Mouse (Mus musculus) embryonic facial prominence, embryonic 13.5 days (tissue): ENCODE results near the gene Mon1a. TPM values are rescaled to one million over a fixed set of nuclear protein-coding genes. Genes with fewer than 3 reads are reported as not detected.

Source experiments
- ATAC-seq: fragments of 200-750 bp; cut with Nextera tagmentation; 2 replicates; pipeline ENCODE4 v1.8.0; 2017; ENCODE audit warnings: low read depth; ENCODE audit not compliant: insufficient number of reproducible peaks, insufficient read depth, low FRiP score, low TSS enrichment
- H3K27ac ChIP-seq: fragments of 300-500 bp; sonication (generic); 2 replicates; pipeline ENCODE4 v1.5.1; 2015; ENCODE audit warnings: moderate library complexity, mild to moderate bottlenecking, inconsistent platforms
- H3K27me3 ChIP-seq: fragments of 300-500 bp; sonication (generic); 2 replicates; pipeline ENCODE4 v1.6.1; 2015; ENCODE audit warnings: mild to moderate bottlenecking, inconsistent platforms
- H3K36me3 ChIP-seq: fragments of 300-500 bp; sonication (generic); 2 replicates; pipeline ENCODE4 v1.6.1; 2015; ENCODE audit warnings: mild to moderate bottlenecking, inconsistent platforms
- H3K4me1 ChIP-seq: fragments of 300-500 bp; sonication (generic); 2 replicates; pipeline ENCODE4 v1.6.1; 2015; ENCODE audit warnings: inconsistent platforms
- H3K4me2 ChIP-seq: fragments of 300-500 bp; sonication (generic); 2 replicates; pipeline ENCODE4 v1.6.1; 2015; ENCODE audit warnings: moderate library complexity, mild to moderate bottlenecking, inconsistent platforms
- H3K4me3 ChIP-seq: fragments of 300-500 bp; sonication (generic); 2 replicates; pipeline ENCODE4 v1.5.1; 2015; ENCODE audit warnings: mild to moderate bottlenecking, inconsistent platforms
- H3K9ac ChIP-seq: fragments of 300-500 bp; sonication (generic); 2 replicates; pipeline ENCODE4 v1.6.1; 2015; ENCODE audit warnings: mild to moderate bottlenecking, inconsistent platforms
- H3K9me3 ChIP-seq: fragments of 300-500 bp; sonication (generic); 2 replicates; pipeline ENCODE4 v1.6.1; 2016; ENCODE audit warnings: inconsistent platforms
- WGBS: fragments of 180-500 bp; shearing (Covaris S2); methylation state at CpG from one replicate; pipeline ENCODE4 v1.1.7; 2015; ENCODE audit warnings: mixed read lengths; 5-methylcytosine and 5-hydroxymethylcytosine counted together
- polyA plus RNA-seq: library from polyadenylated mRNA; unstranded; fragments of >200 nt; fragmentation: Nextera tagmentation; extraction: Ambion mirVana; gene quantifications from 2 replicates; pipeline ENCODE4 v1.2.1, GENCODE M21; 2015

Mon1a gene
- polyA plus RNA-seq, 1 experiment from 2014 or later = 14.7 TPM

DNA sequence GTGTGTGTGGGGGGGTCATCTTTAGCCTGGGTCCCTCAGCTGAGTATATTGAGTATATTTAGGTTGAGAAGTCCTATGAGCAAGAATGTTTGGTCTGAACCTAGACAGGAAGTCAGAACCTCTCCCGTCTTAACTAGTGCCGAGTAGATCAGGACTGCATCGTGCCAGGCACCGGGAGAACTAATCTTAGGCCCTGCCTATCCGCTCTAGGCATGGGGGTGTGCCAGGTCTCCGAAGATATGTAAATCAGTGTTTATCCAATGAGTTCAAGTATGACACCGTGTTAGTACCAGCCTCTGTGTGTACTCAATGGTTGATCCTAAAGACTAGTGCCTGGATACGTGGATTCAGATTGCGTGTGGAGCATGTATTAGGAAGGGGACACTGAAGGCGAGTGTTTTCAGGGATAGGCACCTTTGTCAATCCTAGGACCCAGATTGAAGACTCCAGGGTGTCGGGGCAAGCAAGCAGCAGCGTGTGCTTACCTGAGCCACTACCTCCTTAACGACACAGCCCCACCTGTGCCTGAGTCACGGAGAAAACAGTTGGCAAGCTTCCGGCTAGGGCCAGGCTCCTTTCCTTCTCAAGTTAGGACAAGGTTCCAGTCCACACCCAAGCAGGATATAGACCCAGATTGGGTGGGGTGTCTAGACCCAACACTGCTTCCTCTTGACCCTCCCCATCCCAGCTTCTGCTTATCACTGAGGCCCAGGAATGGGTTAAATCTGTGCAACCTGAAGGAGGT is 22.2 kb downstream of the Mon1a start:
- Histone ChIP-seq H3K9ac (no peak overlapping the region), H3K4me1 (peaks cover 40% of the 10 kb centered on the region), H3K36me3 (peaks cover 19% of the 10 kb centered on the region), H3K4me3 (no peak overlapping the region), H3K27ac (no peak overlapping the region), H3K27me3 (no peaks in the 10 kb centered on the region), H3K4me2 (peak overlapping the region; percentile 70; the same call in 1 of the 2 replicates), H3K9me3 (no peaks in the 10 kb centered on the region)
- ATAC-seq = no peak
- WGBS = 85% methylated on average over 15 of the region's 15 CpGs

DNA sequence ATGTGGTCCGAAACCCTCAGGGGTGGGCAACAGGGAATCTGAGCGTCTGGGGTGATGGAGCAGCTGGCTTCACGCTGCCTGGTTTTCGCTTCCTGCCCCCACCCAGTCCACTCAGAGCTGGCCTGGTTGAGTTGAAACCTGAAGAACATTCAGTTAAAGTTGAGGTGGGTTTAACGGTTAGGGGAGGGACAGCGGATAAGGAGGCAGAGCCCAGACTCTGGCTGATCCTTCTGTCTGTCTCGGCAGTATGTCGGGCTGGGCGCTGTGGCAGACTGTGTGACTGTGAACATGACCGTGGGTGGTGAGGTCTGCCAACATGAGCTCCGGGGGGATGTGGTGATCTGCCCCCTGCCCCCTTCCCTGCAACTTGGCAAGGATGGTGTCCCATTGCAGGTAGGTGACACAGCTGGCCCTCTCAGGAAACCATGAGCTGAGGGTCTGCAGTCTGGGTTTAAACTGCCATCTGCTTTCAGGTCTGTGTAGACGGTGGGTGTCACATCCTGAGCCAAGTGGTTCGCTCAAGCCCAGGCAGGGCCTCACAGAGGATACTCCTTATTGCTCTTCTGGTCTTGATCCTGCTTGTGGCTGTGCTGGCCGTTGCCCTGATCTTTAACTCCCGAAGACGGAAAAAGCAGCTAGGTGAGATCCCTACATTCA is 26.9 kb downstream of the Mon1a start:
- H3K27ac ChIP-seq = 0 out of 2 replicates have a peak overlapping the region, but pooled peaks have one; percentile 11
- H3K36me3 ChIP-seq = peaks cover 19% of the 10 kb centered on the region
- no peaks in the 10 kb centered on the region for H3K9me3 ChIP-seq
- no peak overlapping the region for H3K4me2 ChIP-seq
- H3K4me3 ChIP-seq = no peak overlapping the region
- WGBS = 74% methylated on average over 16 of the region's 16 CpGs
- H3K9ac ChIP-seq = no peak overlapping the region
- ATAC-seq = no peak
- peaks cover 21% of the 10 kb centered on the region for H3K4me1 ChIP-seq
- H3K27me3 ChIP-seq = no peaks in the 10 kb centered on the region

DNA sequence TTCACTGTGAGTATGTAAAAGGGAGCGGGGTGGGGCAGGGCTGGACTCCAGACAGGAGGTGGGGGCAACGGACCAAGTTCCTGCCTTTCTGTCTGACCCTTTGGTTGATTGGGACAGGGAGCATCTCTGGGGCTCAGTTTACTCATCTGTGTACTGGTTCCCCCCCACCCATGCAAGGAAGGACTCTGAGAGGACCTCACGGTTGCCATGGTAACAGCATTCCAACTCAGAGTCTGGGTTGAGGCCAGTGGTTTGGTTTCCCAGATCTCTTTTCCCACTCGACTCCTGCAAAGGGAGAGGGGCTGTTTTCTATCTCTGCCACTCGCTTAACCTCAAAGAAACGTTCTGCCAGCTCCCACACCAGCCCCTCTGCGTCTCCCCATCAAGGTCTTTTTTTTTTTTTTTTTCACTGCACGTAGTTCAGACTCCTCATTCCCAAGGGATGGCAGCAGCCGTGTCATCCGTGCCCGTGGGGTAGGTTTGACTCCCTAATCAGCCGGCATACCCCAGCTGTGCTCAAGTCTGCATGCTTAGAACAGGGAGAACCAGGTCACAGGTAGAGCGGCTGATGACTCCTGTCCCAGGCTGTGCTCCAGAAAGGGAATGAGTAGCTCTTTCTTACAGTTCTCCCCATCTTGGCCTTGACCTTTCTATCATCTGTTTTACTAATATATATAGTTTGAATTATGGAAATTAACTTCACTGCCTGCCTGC is 30.1 kb downstream of the Mon1a start:
- ATAC-seq = peak; percentile 39; the same call in 1 of the 2 replicates
- Histone ChIP-seq H3K27me3 (no peaks in the 10 kb centered on the region), H3K4me1 (peaks cover 21% of the 10 kb centered on the region), H3K36me3 (peaks cover 11% of the 10 kb centered on the region), H3K4me2 (peak overlapping the region; percentile 26), H3K27ac (peak overlapping the region; percentile 77), H3K9me3 (no peaks in the 10 kb centered on the region), H3K9ac (peak overlapping the region; percentile 16; the same call in 1 of the 2 replicates), H3K4me3 (no peak overlapping the region)
- 25% methylated on average over 13 of the region's 13 CpGs for WGBS

DNA sequence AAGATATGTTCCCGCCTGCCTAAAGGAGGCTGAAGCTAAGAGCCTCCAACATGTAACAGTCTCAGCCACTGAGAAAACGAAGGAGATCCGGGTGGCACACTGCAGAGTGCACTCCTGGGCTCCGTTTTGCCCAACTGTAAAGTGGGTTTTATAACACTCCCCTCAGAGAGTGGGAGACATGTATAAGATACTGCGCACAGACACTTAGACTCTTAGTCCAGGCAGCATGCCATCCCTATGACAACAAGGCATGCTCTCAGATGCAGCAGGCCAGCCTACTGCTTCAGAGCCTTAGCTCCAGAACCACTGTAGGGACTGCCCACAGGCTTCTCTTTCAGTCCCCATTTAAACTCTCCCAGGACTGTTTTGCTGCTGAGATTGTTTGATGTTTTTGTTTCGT is 30.9 kb downstream of the Mon1a start:
- Histone ChIP-seq H3K27me3 (no peaks in the 10 kb centered on the region), H3K4me1 (peaks cover 26% of the 10 kb centered on the region), H3K4me2 (no peak overlapping the region), H3K36me3 (peaks cover 6% of the 10 kb centered on the region; the same call in 1 of the 2 replicates), H3K27ac (peak overlapping the region; percentile 77), H3K9me3 (no peaks in the 10 kb centered on the region), H3K9ac (no peak overlapping the region), H3K4me3 (no peak overlapping the region)
- 82% methylated on average over 6 of the region's 6 CpGs for WGBS
- ATAC-seq = no peak

DNA sequence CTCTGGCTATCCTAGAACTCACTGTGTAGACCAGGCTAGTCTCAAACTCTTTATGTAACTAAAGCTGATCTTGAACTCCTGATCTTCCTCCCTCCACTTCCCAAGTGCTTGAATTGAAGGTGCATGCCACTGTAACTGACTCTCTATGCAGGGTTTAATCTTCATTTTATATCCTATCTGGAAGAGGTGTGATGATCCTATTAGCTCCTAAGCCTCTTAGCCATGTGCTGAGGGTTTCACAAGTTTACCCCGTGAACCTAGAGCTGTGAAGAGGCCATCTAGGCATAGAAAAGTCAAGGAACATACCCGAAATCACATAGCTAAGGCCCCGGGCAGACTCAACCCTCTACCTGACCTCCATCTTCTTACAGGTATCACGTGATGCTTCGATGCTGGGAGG is 31.5 kb downstream of the Mon1a start:
- WGBS = 84% methylated on average over 5 of the region's 5 CpGs
- Histone ChIP-seq H3K27me3 (no peaks in the 10 kb centered on the region), H3K9ac (no peak overlapping the region), H3K27ac (no peak overlapping the region), H3K9me3 (no peaks in the 10 kb centered on the region), H3K4me3 (no peak overlapping the region), H3K4me1 (peaks cover 32% of the 10 kb centered on the region), H3K36me3 (peaks cover 6% of the 10 kb centered on the region; the same call in 1 of the 2 replicates), H3K4me2 (no peak overlapping the region)
- ATAC-seq = no peak

DNA sequence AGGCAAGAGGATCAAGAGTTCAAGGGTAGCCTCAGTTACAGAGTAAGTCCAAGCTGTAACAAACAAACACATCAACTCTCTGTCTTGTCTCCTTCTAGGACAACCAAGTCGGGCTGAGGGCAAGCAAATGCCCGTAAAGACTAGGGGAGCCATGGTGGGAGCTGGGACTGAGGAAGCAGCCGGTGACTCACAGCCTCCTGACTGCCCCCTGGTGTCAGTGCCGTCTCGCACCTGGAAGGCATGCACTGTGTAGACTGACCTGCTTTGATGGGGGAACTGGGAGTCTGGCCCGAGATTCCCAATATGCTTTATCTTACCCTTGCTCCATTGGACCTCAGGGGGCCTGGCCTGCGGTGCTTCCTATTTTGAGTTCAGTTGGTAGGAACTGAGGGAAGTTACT is 35.1 kb downstream of the Mon1a start:
- no peaks in the 10 kb centered on the region for H3K27me3 ChIP-seq
- no peak overlapping the region for H3K4me2 ChIP-seq
- no peak overlapping the region for H3K27ac ChIP-seq
- H3K4me3 ChIP-seq = no peak overlapping the region
- H3K9ac ChIP-seq = no peak overlapping the region
- H3K36me3 ChIP-seq = no peaks in the 10 kb centered on the region
- H3K4me1 ChIP-seq = peaks cover 27% of the 10 kb centered on the region
- H3K9me3 ChIP-seq = no peaks in the 10 kb centered on the region
- ATAC-seq = no peak
- 34% methylated on average over 7 of the region's 7 CpGs for WGBS

DNA sequence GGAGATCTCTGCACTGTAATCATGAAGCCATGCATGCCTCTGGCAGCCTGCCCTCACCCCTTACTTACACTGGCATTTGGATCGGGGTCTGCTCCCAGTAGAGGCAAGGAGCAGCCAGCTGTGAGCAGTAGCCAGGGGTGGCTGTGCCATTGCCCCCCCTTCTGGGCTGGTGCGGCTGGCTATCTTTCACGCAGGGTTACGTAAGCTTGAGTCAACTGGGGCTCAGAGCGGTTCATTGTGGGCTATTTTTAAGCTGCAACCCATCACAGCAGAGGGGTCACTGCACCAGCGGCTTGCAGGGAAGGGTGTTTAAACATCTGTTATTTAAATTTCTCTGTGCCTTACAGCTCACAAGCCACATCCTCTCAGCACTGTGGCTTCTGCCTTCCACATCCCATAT is 36.0 kb downstream of the Mon1a start:
- no peaks in the 10 kb centered on the region for H3K36me3 ChIP-seq
- no peak overlapping the region; the same call in 1 of the 2 replicates for H3K9ac ChIP-seq
- no peaks in the 10 kb centered on the region for H3K27me3 ChIP-seq
- no peaks in the 10 kb centered on the region for H3K9me3 ChIP-seq
- H3K4me1 ChIP-seq = peaks cover 17% of the 10 kb centered on the region
- no peak overlapping the region for H3K4me3 ChIP-seq
- WGBS = 48% methylated on average over 6 of the region's 6 CpGs
- no peak overlapping the region for H3K4me2 ChIP-seq
- peak overlapping the region; percentile 33 for H3K27ac ChIP-seq
- no peak for ATAC-seq

DNA sequence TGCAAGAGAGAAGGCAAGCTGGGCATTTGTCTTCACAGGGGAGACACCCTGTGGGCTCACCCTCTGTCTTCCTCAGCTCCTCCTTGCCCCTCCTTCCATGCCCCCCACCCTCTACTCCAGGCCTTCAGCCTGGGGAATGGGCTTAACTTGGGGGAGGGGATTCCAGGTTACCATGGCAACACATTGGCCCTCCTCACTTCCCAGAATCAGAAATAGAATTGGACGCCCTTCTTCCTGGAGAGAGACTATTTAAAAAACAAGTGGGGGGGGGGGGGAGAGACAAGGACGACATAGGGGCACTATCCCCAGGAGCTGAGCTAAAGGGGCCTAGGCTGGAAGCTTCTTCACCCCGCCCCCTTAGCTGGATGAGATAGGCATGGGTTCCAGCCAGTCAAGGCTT is 37.3 kb downstream of the Mon1a start:
- Histone ChIP-seq H3K27me3 (0 out of 2 replicates have a peak, but pooled peaks cover 3% of the 10 kb centered on the region), H3K9ac (no peak overlapping the region), H3K36me3 (no peaks in the 10 kb centered on the region), H3K4me3 (no peak overlapping the region), H3K4me1 (peaks cover 15% of the 10 kb centered on the region), H3K9me3 (no peaks in the 10 kb centered on the region), H3K27ac (no peak overlapping the region), H3K4me2 (no peak overlapping the region)
- 26% methylated on average over 3 of the region's 3 CpGs for WGBS
- no peak for ATAC-seq

DNA sequence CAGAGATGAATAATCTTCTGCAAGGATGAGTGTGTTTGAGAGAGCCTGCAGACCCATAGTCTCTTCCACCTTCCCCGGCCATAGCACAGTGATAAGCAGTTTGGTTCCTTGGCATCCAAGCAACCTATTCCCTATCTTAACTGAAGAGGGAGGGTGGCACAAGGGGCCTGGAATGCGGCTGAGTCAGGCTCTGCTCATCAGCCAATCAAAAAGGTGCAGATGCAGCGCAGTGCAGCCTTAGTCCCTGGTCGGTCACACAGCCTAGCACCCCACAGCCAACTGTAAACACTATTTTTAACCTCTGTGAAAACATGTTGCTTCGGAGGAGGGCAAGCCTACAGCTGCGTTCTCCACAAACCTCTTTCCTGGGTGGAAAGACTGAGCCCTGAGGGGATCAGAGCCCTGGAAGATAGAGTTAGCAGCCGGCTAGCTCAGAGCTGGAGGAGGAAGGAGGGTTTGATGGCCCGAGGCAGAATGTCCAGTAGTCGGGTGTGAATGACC is 39.0 kb downstream of the Mon1a start:
- peaks cover 15% of the 10 kb centered on the region for H3K4me1 ChIP-seq
- no peaks in the 10 kb centered on the region for H3K36me3 ChIP-seq
- no peaks in the 10 kb centered on the region for H3K9me3 ChIP-seq
- no peak overlapping the region for H3K4me2 ChIP-seq
- 34% methylated on average over 9 of the region's 9 CpGs for WGBS
- 0 out of 2 replicates have a peak, but pooled peaks cover 3% of the 10 kb centered on the region for H3K27me3 ChIP-seq
- no peak overlapping the region for H3K9ac ChIP-seq
- no peak overlapping the region for H3K4me3 ChIP-seq
- no peak overlapping the region for H3K27ac ChIP-seq
- ATAC-seq = no peak

DNA sequence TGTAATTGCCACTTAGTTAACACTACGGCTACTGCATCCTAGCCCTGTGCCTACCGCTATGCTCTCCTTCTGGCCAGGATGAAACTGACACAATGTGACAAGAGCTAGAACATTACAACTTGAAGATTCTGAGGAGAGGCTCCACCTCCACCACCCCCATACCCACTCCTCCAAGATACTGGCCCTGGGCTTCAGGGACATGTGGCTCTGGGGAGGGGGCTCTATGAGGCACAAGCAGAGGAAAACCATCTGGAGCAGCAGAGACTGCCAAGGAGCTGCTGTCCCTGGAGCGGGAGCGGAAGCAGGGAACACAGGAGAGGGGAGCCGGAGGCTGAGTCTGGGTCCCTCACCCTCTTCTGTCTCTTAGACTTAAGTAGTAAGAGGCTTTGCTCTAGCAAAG is 39.8 kb downstream of the Mon1a start:
- H3K27ac ChIP-seq = no peak overlapping the region
- H3K4me2 ChIP-seq = no peak overlapping the region
- H3K4me3 ChIP-seq = no peak overlapping the region
- ATAC-seq = no peak
- H3K4me1 ChIP-seq = peaks cover 15% of the 10 kb centered on the region
- WGBS = 77% methylated on average over 5 of the region's 5 CpGs
- no peak overlapping the region for H3K9ac ChIP-seq
- no peaks in the 10 kb centered on the region for H3K9me3 ChIP-seq
- H3K27me3 ChIP-seq = 0 out of 2 replicates have a peak, but pooled peaks cover 3% of the 10 kb centered on the region
- no peaks in the 10 kb centered on the region for H3K36me3 ChIP-seq

DNA sequence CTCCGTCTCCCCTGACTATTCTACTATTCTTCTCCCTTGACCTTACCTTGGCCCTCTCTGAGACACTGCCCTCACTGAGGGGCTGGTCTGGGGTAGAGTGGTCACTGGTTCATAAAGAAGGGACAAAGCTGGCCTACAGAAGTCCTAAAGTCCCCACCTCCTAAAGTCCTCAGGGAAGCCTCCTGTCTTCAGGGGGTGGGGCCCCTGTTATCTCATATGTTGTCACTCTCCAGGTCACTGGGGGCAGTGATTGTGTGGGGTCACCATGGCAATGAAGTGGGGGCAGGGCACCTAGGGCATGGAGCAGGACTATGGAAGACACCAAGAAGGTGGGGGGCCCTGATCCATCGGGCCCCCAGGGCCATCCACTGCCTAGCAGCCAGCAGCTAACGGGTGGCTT is 40.2 kb downstream of the Mon1a start, which contains the start of gene Actl11:
Gene Actl11, plus strand, starts transcription at position 301 of the 400 bp plus-strand sequence.
- Histone ChIP-seq H3K4me2 (no peak within 1 kb of the TSS), H3K27me3 (0 out of 2 replicates have a peak, but pooled peaks cover 3% of the 10 kb centered on the region), H3K4me1 (peaks cover 15% of the 10 kb centered on the region), H3K4me3 (no peak within 1 kb of the TSS), H3K9ac (no peak within 1 kb of the TSS), H3K27ac (no peak within 1 kb of the TSS), H3K9me3 (no peaks in the 10 kb centered on the region), H3K36me3 (no peaks in the 10 kb centered on the region)
- no peak for ATAC-seq
- WGBS = 80% methylated on average over 3 of the region's 3 CpGs
